Mouse (Mus musculus) myocyte (in vitro differentiated cells): ENCODE measurements around the gene Rita1. TPM values are rescaled to one million over a fixed set of nuclear protein-coding genes. Genes with fewer than 3 reads are reported as not detected.

Source experiments
- H3K27me3 ChIP-seq: one replicate; pipeline ENCODE4 v1.6.1; 2011; ENCODE audit not compliant: control insufficient read depth, insufficient read depth, insufficient read length
- H3K36me3 ChIP-seq: one replicate; pipeline ENCODE4 v1.6.1; 2011; ENCODE audit not compliant: control insufficient read depth, insufficient read depth
- H3K4me2 ChIP-seq: one replicate; pipeline ENCODE4 v1.6.1; 2011; ENCODE audit warnings: low read depth, control low read depth
- H3K4me3 ChIP-seq: one replicate; pipeline ENCODE4 v1.5.1; 2011; ENCODE audit warnings: mild to moderate bottlenecking, control low read depth, moderate library complexity
- H3K79me2 ChIP-seq: one replicate; pipeline ENCODE4 v1.6.1; 2011; ENCODE audit not compliant: control insufficient read depth, insufficient read depth
- H3ac ChIP-seq: one replicate; pipeline ENCODE4 v1.6.1; 2011; ENCODE audit not compliant: control insufficient read depth, insufficient read length
- CEBPB ChIP-seq: IDR thresholded peaks from 2 replicates; pipeline ENCODE4 v1.6.1; 2011; ENCODE audit warnings: mild to moderate bottlenecking, moderate library complexity; ENCODE audit not compliant: poor library complexity, insufficient read depth, severe bottlenecking
- E2F4 ChIP-seq: IDR thresholded peaks from one replicate; pipeline ENCODE4 v1.6.1; 2011; ENCODE audit warnings: mild to moderate bottlenecking, control low read depth, moderate library complexity; ENCODE audit not compliant: insufficient read depth
- MAX ChIP-seq: IDR thresholded peaks from one replicate; pipeline ENCODE4 v1.6.1; 2011; ENCODE audit warnings: low read depth, mild to moderate bottlenecking, control low read depth
- MYOD1 ChIP-seq, 3 experiments: IDR thresholded peaks; one replicate each; pipeline ENCODE4 v1.6.1; 2011; ENCODE audit warnings: control low read depth in 2 of 3, low read depth in 2 of 3, mild to moderate bottlenecking in 2 of 3, moderate library complexity in 1 of 3; ENCODE audit not compliant: insufficient read length in 2 of 3, control insufficient read depth in 1 of 3
- MYOG ChIP-seq, 3 experiments: IDR thresholded peaks; one replicate each; pipeline ENCODE4 v1.6.1; 2011; ENCODE audit warnings: control low read depth in 2 of 3, low read depth in 2 of 3, mild to moderate bottlenecking in 2 of 3; ENCODE audit not compliant: insufficient read length in 2 of 3, control insufficient read depth in 1 of 3, insufficient read depth in 1 of 3
- POLR2A ChIP-seq: IDR thresholded peaks from one replicate; pipeline ENCODE4 v1.6.1; 2011; ENCODE audit warnings: low read depth, mild to moderate bottlenecking, control low read depth, moderate library complexity; ENCODE audit not compliant: insufficient read length
- POLR2AphosphoS2 ChIP-seq: IDR thresholded peaks from one replicate; pipeline ENCODE4 v1.6.1; 2011; ENCODE audit warnings: low read depth, control low read depth; ENCODE audit not compliant: insufficient read length
- REST ChIP-seq: IDR thresholded peaks from one replicate; pipeline ENCODE4 v1.6.1; 2011; ENCODE audit warnings: mild to moderate bottlenecking, control low read depth, moderate library complexity; ENCODE audit not compliant: insufficient read depth, insufficient read length
- SRF ChIP-seq: IDR thresholded peaks from one replicate; pipeline ENCODE4 v1.6.1; 2011; ENCODE audit warnings: low read depth; ENCODE audit not compliant: control insufficient read depth, insufficient read length
- TCF12 ChIP-seq: IDR thresholded peaks from one replicate; pipeline ENCODE4 v1.6.1; 2011; ENCODE audit warnings: mild to moderate bottlenecking, control low read depth; ENCODE audit not compliant: poor library complexity, insufficient read depth, severe bottlenecking
- TCF3 ChIP-seq: IDR thresholded peaks from one replicate; pipeline ENCODE4 v1.6.1; 2011; ENCODE audit warnings: low read depth, control low read depth; ENCODE audit not compliant: insufficient read length
- USF1 ChIP-seq: IDR thresholded peaks from one replicate; pipeline ENCODE4 v1.6.1; 2011; ENCODE audit warnings: low read depth, mild to moderate bottlenecking, control low read depth, moderate library complexity
- polyA plus RNA-seq: library from polyadenylated mRNA; unstranded; fragments of >200 nt; fragmentation: generic; extraction: Trizol; gene quantifications from one replicate; pipeline ENCODE4 v1.2.1, GENCODE M21; 2012; ENCODE audit warnings: missing spikeins

Rita1 gene
- polyA plus RNA-seq, 1 experiment: 14.7 TPM

- Histone ChIP-seq H3ac (no peak overlapping the region), H3K4me3 (no peak overlapping the region), H3K4me2 (no peak overlapping the region), H3K36me3 (no peaks in the 10 kb centered on the region), H3K27me3 (no peaks in the 10 kb centered on the region), H3K79me2 (no peaks in the 10 kb centered on the region)
- no peak for TF ChIP-seq MYOD1 (IDR thresholded peaks at IDR 0.05; ENCODE audit: control insufficient read depth in 1 of 3, insufficient read length in 2 of 3, low read depth in 2 of 3)
Observed at GRCm38 (mm10) chr5:120603515-120603914, 8.9 kb downstream of the Rita1 start.

- no peaks in the 10 kb centered on the region for H3K36me3 ChIP-seq
- no peak overlapping the region for H3K4me3 ChIP-seq
- H3K79me2 ChIP-seq: no peaks in the 10 kb centered on the region
- no peak overlapping the region for H3ac ChIP-seq
- TF ChIP-seq TCF3 (no peak), TCF12 (no peak), CEBPB (no peak), POLR2AphosphoS2 (no peak), MYOG (IDR thresholded peaks at IDR 0.05; ENCODE audit: control insufficient read depth in 1 of 3, insufficient read depth in 1 of 3, insufficient read length in 2 of 3, low read depth in 2 of 3) (no peak), MYOD1 (IDR thresholded peaks at IDR 0.05; ENCODE audit: control insufficient read depth in 1 of 3, insufficient read length in 2 of 3, low read depth in 2 of 3) (no peak), USF1 (no peak), REST (no peak), MAX (no peak), POLR2A (no peak), E2F4 (no peak), SRF (no peak)
- H3K27me3 ChIP-seq: no peaks in the 10 kb centered on the region
- no peak overlapping the region for H3K4me2 ChIP-seq
Observed at GRCm38 (mm10) chr5:120602210-120602609, 10.2 kb downstream of the Rita1 start.

- no peak overlapping the region for H3K4me3 ChIP-seq
- TF ChIP-seq POLR2A (no peak), E2F4 (no peak), REST (no peak), SRF (no peak), USF1 (no peak), POLR2AphosphoS2 (no peak), TCF12 (no peak), MYOD1 (IDR thresholded peaks at IDR 0.05; ENCODE audit: control insufficient read depth in 1 of 3, insufficient read length in 2 of 3, low read depth in 2 of 3) (peak in 1 of 3 experiments; percentile 49), TCF3 (no peak), MAX (no peak), CEBPB (no peak), MYOG (IDR thresholded peaks at IDR 0.05; ENCODE audit: control insufficient read depth in 1 of 3, insufficient read depth in 1 of 3, insufficient read length in 2 of 3, low read depth in 2 of 3) (peak in 1 of 3 experiments; percentile 52)
Observed at GRCm38 (mm10) chr5:120600946-120601668, 11.3 kb downstream of the Rita1 start.

GRCm38 (mm10) chr5:120599625-120600024, 12.8 kb downstream of the Rita1 start:
- TF ChIP-seq CEBPB: no peak
- Histone ChIP-seq H3K36me3 (no peaks in the 10 kb centered on the region), H3K4me2 (no peak overlapping the region), H3K79me2 (no peaks in the 10 kb centered on the region), H3K4me3 (no peak overlapping the region), H3ac (no peak overlapping the region), H3K27me3 (no peaks in the 10 kb centered on the region)

More at GRCm38 (mm10) chr5:120600946-120601668, 11.3 kb downstream of the Rita1 start:
- Histone ChIP-seq H3ac (no peak overlapping the region), H3K27me3 (no peaks in the 10 kb centered on the region), H3K79me2 (no peaks in the 10 kb centered on the region), H3K36me3 (no peaks in the 10 kb centered on the region), H3K4me2 (no peak overlapping the region)

GRCm38 (mm10) chr5:120594485-120594884, 17.9 kb downstream of the Rita1 start:
- no peak for TF ChIP-seq TCF3
- no peak for TF ChIP-seq USF1
- no peak for TF ChIP-seq TCF12
- TF ChIP-seq MAX: no peak
- no peak for TF ChIP-seq POLR2A
- TF ChIP-seq POLR2AphosphoS2: no peak
- no peak for TF ChIP-seq REST
- no peak for TF ChIP-seq MYOG (IDR thresholded peaks at IDR 0.05; ENCODE audit: control insufficient read depth in 1 of 3, insufficient read depth in 1 of 3, insufficient read length in 2 of 3, low read depth in 2 of 3)
- no peaks in the 10 kb centered on the region for H3K79me2 ChIP-seq
- H3K27me3 ChIP-seq: no peaks in the 10 kb centered on the region
- H3K4me2 ChIP-seq: no peak overlapping the region
- H3K36me3 ChIP-seq: no peaks in the 10 kb centered on the region
- no peak overlapping the region for H3K4me3 ChIP-seq
- H3ac ChIP-seq: no peak overlapping the region
